Mouse (Mus musculus) embryonic facial prominence, embryonic 15.5 days (tissue): ENCODE results near the gene Tmem128. TPM values are rescaled to one million over a fixed set of nuclear protein-coding genes. Genes with fewer than 3 reads are reported as not detected.

ENCODE experiments used
- ATAC-seq: fragments of 200-750 bp; cut with Nextera tagmentation; 2 replicates; pipeline ENCODE4 v1.8.0; 2017; ENCODE audit warnings: low read depth, moderate TSS enrichment; ENCODE audit not compliant: insufficient number of reproducible peaks, low FRiP score, low TSS enrichment
- H3K27ac ChIP-seq: fragments of 300-500 bp; sonication (generic); replicated peaks from 2 replicates; pipeline ENCODE4 v1.5.1; 2015; ENCODE audit warnings: mild to moderate bottlenecking, inconsistent platforms
- H3K27me3 ChIP-seq: fragments of 300-500 bp; sonication (generic); 2 replicates; pipeline ENCODE4 v1.6.1; 2015; ENCODE audit warnings: inconsistent platforms
- H3K36me3 ChIP-seq: fragments of 300-500 bp; sonication (generic); 2 replicates; pipeline ENCODE4 v1.6.1; 2015; ENCODE audit warnings: mild to moderate bottlenecking, inconsistent platforms
- H3K4me1 ChIP-seq: fragments of 300-500 bp; sonication (generic); 2 replicates; pipeline ENCODE4 v1.6.1; 2015; ENCODE audit warnings: inconsistent platforms
- H3K4me2 ChIP-seq: fragments of 300-500 bp; sonication (generic); replicated peaks from 2 replicates; pipeline ENCODE4 v1.6.1; 2015; ENCODE audit warnings: mild to moderate bottlenecking, inconsistent platforms
- H3K4me3 ChIP-seq: fragments of 300-500 bp; sonication (generic); replicated peaks from 2 replicates; pipeline ENCODE4 v1.5.1; 2015; ENCODE audit warnings: mild to moderate bottlenecking, inconsistent platforms
- H3K9ac ChIP-seq: fragments of 300-500 bp; sonication (generic); 2 replicates; pipeline ENCODE4 v1.6.1; 2015; ENCODE audit warnings: inconsistent platforms
- H3K9me3 ChIP-seq: fragments of 300-500 bp; sonication (generic); replicated peaks from 2 replicates; pipeline ENCODE4 v1.6.1; 2016; ENCODE audit warnings: inconsistent platforms
- WGBS: fragments of 180-500 bp; shearing (Covaris S2); methylation state at CpG from one replicate; pipeline ENCODE4 v1.1.7; 2015; 5-methylcytosine and 5-hydroxymethylcytosine counted together
- polyA plus RNA-seq: library from polyadenylated mRNA; unstranded; fragments of >200 nt; fragmentation: Nextera tagmentation; extraction: Ambion mirVana; gene quantifications from 2 replicates; pipeline ENCODE4 v1.2.1, GENCODE M21; 2015

Tmem128 gene
- polyA plus RNA-seq, result 62.8 and 67.8 TPM in 2 replicates

DNA sequence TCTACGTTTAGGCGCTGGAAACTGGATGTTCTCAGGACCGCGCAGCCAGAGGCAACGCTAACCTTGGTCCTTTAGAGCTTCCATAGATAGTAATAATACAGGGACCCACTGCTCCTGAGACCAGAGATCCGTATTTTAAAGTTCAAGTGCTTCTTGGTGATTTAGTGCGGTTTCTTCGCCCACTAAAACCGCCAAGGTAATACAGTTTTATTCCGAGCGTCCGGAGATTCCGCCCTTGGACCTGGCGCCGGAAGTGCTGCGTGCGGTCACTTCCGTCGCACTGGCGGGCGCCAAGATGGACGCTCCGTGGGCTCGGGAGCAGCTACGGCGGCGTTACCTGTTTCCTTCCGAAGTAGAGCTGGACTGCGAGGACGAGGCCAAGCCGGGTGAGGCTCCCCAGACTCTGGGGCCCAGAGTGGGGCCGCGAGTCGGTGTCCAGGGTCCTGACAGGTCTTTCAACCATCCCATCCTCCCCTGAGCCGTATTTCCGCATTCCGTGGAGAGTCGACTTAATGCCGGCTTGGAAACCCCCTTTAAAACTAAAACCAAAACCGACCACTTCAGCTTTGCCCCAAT, at the start of gene Tmem128:
Tmem128 (plus strand) TSS at position 79 of the 576 bp plus-strand sequence.
- Histone ChIP-seq H3K4me1 (peaks cover 8% of the 10 kb centered on the region; the same call in 1 of the 2 replicates), H3K4me3 (peak within 1 kb of the TSS; percentile 89), H3K27me3 (no peaks in the 10 kb centered on the region), H3K9ac (peak within 1 kb of the TSS; percentile 78), H3K4me2 (peak within 1 kb of the TSS; percentile 60), H3K27ac (peak within 1 kb of the TSS; percentile 91), H3K9me3 (no peaks in the 10 kb centered on the region), H3K36me3 (peaks cover 30% of the 10 kb centered on the region)
- WGBS, result under 1% methylated on average over 40 of the region's 40 CpGs
- peak; percentile 49; the same call in 1 of the 2 replicates for ATAC-seq

DNA sequence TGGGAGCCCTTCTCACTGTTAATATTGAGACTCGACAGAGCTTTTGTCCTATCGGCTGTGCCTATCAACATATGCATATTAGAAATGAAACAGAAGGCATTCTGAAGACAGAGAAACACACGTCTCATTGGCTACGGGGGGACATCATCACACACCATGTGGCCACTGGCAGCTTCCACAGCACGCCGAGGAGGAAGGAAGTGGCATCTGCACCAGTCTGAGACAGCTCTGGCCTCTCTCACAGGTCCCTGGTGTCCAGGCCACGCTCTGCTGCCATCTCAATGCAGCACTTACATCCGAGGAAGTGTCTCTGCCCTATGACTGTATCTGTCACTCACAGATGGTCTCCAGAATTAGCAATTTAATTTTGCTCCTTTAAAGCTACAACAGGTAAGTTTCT, 48.3 kb upstream of the Tmem128 start:
- WGBS, result 85% methylated on average over 8 of the region's 8 CpGs
- H3K36me3 ChIP-seq, result peaks cover 59% of the 10 kb centered on the region
- H3K27ac ChIP-seq, result no peak overlapping the region
- no peak overlapping the region for H3K9ac ChIP-seq
- no peaks in the 10 kb centered on the region for H3K9me3 ChIP-seq
- H3K4me2 ChIP-seq, result no peak overlapping the region
- no peaks in the 10 kb centered on the region for H3K27me3 ChIP-seq
- H3K4me3 ChIP-seq, result no peak overlapping the region
- H3K4me1 ChIP-seq, result peaks cover 6% of the 10 kb centered on the region; the same call in 1 of the 2 replicates
- no peak for ATAC-seq

- no peak; the same call in 1 of the 2 replicates for ATAC-seq
- 52% methylated on average over 6 of the region's 6 CpGs for WGBS
- Histone ChIP-seq H3K4me1 (peaks cover 6% of the 10 kb centered on the region; the same call in 1 of the 2 replicates), H3K4me2 (no peak overlapping the region), H3K27me3 (no peaks in the 10 kb centered on the region), H3K36me3 (peaks cover 59% of the 10 kb centered on the region), H3K9ac (no peak overlapping the region), H3K4me3 (no peak overlapping the region), H3K9me3 (no peaks in the 10 kb centered on the region), H3K27ac (peak overlapping the region; percentile 41; the same call in 1 of the 2 replicates)
Observed at GRCm38 (mm10) chr5:38213009-38213408, 47.0 kb upstream of the Tmem128 start.

DNA sequence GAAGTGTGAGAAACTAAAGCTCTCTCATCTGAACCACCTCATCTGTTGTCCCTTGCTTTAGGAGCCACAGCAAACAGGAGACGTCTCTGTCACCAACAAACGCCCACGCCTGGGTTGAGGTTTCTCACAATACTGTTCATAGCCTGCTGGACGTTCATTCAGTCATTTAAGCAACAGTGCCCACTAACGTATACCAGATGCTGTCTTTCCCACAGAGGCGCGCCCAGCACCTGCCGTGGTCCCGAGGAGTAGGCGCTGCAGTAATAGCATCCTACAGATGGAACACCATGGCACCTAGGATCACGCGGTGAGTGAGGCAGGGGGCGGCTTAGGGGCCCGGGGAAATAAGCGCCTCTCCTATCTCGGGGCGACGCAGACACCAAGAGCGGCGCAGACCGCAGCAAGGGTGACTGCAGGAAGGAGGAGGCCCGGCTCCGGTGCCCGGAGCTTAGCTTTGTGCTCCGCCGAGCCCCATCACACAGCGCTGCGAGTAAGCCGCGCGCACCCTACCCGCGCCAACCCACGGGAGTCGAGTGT, 40.1 kb upstream of the Tmem128 start:
- Histone ChIP-seq H3K36me3 (peaks cover 17% of the 10 kb centered on the region), H3K9me3 (no peaks in the 10 kb centered on the region), H3K27me3 (no peaks in the 10 kb centered on the region), H3K4me1 (peaks cover 25% of the 10 kb centered on the region), H3K9ac (peak overlapping the region; percentile 64), H3K4me3 (peak overlapping the region; percentile 76), H3K4me2 (peak overlapping the region; percentile 86), H3K27ac (peak overlapping the region; percentile 67)
- under 1% methylated on average over 35 of the region's 35 CpGs for WGBS
- peak; percentile 76 for ATAC-seq

GRCm38 (mm10) chr5:38220328-38220912, 39.6 kb upstream of the Tmem128 start, which contains the start of the genes Zbtb49 and Lyar:
Gene Zbtb49, minus strand, starts transcription at chr5:38220457.
Gene Lyar, plus strand, starts transcription at chr5:38220470.
- WGBS, result 0% methylated on average over 55 of the region's 55 CpGs

GRCm38 (mm10) chr5:38235422-38235821, 24.6 kb upstream of the Tmem128 start:
- Histone ChIP-seq H3K27me3 (no peaks in the 10 kb centered on the region), H3K4me3 (no peak overlapping the region), H3K36me3 (peaks cover 55% of the 10 kb centered on the region), H3K4me1 (no peaks in the 10 kb centered on the region), H3K27ac (no peak overlapping the region), H3K4me2 (no peak overlapping the region), H3K9ac (no peak overlapping the region), H3K9me3 (no peaks in the 10 kb centered on the region)
- 69% methylated on average over 4 of the region's 4 CpGs for WGBS
- ATAC-seq, result no peak

More at GRCm38 (mm10) chr5:38220328-38220912, 39.6 kb upstream of the Tmem128 start, which contains the start of the genes Zbtb49 and Lyar:
- Histone ChIP-seq H3K27me3 (no peaks in the 10 kb centered on the region), H3K4me1 (peaks cover 25% of the 10 kb centered on the region), H3K9ac (peak within 1 kb of the TSS; percentile 64), H3K27ac (peak within 1 kb of the TSS; percentile 67), H3K9me3 (no peaks in the 10 kb centered on the region), H3K36me3 (peaks cover 15% of the 10 kb centered on the region), H3K4me2 (peak within 1 kb of the TSS; percentile 86), H3K4me3 (peak within 1 kb of the TSS; percentile 76)
- ATAC-seq, result peak; percentile 87

GRCm38 (mm10) chr5:38236627-38237026, 23.4 kb upstream of the Tmem128 start:
- no peak overlapping the region for H3K4me2 ChIP-seq
- H3K4me3 ChIP-seq, result no peak overlapping the region
- H3K9ac ChIP-seq, result no peak overlapping the region
- H3K27ac ChIP-seq, result no peak overlapping the region
- no peaks in the 10 kb centered on the region for H3K9me3 ChIP-seq
- H3K36me3 ChIP-seq, result peaks cover 43% of the 10 kb centered on the region
- 94% methylated on average over 2 of the region's 2 CpGs for WGBS
- ATAC-seq, result no peak
- no peaks in the 10 kb centered on the region for H3K4me1 ChIP-seq
- no peaks in the 10 kb centered on the region for H3K27me3 ChIP-seq

GRCm38 (mm10) chr5:38240727-38241472, 19.1 kb upstream of the Tmem128 start:
- Histone ChIP-seq H3K9ac (no peak overlapping the region), H3K4me1 (no peaks in the 10 kb centered on the region), H3K4me3 (no peak overlapping the region), H3K9me3 (no peaks in the 10 kb centered on the region), H3K36me3 (peaks cover 5% of the 10 kb centered on the region; the same call in 1 of the 2 replicates), H3K27me3 (no peaks in the 10 kb centered on the region), H3K27ac (no peak overlapping the region), H3K4me2 (no peak overlapping the region)
- WGBS, result 21% methylated on average over 5 of the region's 5 CpGs
- 0 out of 2 replicates have a peak, but pooled peaks have one; percentile 34 for ATAC-seq

GRCm38 (mm10) chr5:38241473-38241834, 18.5 kb upstream of the Tmem128 start:
- no peaks in the 10 kb centered on the region for H3K9me3 ChIP-seq
- H3K4me3 ChIP-seq, result no peak overlapping the region
- H3K4me2 ChIP-seq, result no peak overlapping the region
- no peak overlapping the region for H3K9ac ChIP-seq
- H3K27ac ChIP-seq, result no peak overlapping the region
- H3K27me3 ChIP-seq, result no peaks in the 10 kb centered on the region
- 0 out of 2 replicates have a peak, but pooled peaks have one; percentile 15 for ATAC-seq
- peaks cover 5% of the 10 kb centered on the region; the same call in 1 of the 2 replicates for H3K36me3 ChIP-seq
- 84% methylated on average over 3 of the region's 3 CpGs for WGBS
- H3K4me1 ChIP-seq, result no peaks in the 10 kb centered on the region

DNA sequence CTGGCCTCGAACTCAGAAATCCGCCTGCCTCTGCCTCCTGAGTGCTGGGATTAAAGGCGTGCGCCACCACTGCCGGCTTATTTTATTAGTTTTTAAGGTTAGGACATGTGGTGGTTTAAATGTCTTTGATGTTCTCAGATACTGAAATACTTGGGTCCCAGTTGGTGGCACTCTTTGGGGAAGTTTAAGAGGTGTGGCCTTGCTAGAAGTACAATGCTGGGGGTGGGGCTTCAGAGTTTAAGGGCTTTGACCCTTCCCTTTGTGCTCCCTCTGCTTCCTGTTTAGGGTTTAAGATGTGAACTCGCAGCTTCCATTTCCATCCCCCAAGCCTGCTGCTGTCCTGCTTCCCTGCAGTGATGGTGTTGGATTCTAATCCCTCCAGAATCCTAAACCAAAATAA, 18.0 kb upstream of the Tmem128 start:
- H3K9ac ChIP-seq, result no peak overlapping the region
- WGBS, result 81% methylated on average over 6 of the region's 6 CpGs
- H3K27me3 ChIP-seq, result no peaks in the 10 kb centered on the region
- no peak overlapping the region for H3K27ac ChIP-seq
- no peak overlapping the region for H3K4me2 ChIP-seq
- ATAC-seq, result no peak
- H3K4me3 ChIP-seq, result no peak overlapping the region
- H3K36me3 ChIP-seq, result peaks cover under 1% of the 10 kb centered on the region; the same call in 1 of the 2 replicates
- H3K9me3 ChIP-seq, result no peaks in the 10 kb centered on the region
- H3K4me1 ChIP-seq, result no peaks in the 10 kb centered on the region

DNA sequence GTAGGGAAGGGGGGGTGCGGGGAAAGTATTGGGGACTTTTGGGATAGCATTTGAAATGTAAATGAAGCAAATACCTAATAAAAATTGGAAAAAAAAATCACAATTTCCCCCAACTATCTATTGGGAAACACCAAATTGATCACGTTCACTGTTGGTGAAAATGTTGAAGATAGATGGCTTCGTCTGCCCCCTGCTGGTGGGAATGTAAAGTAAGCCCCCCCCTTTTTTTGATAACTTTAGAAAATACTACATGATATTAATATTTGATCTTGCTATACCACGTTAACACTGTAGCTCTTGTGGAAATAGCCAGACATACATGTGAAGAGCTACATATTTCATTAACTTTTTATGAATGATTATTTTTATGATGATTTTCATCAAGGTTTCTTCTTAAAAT, 4.8 kb upstream of the Tmem128 start:
- Histone ChIP-seq H3K27ac (no peak overlapping the region), H3K9ac (no peak overlapping the region), H3K36me3 (no peaks in the 10 kb centered on the region), H3K4me3 (no peak overlapping the region), H3K9me3 (no peaks in the 10 kb centered on the region), H3K4me2 (no peak overlapping the region), H3K27me3 (no peaks in the 10 kb centered on the region), H3K4me1 (no peaks in the 10 kb centered on the region)
- ATAC-seq, result no peak
- 40% methylated on average over 4 of the region's 4 CpGs for WGBS
